Mouse (Mus musculus): ENCODE measurements around the gene Zmynd15.
A peak's percentile ranks its signal among the peaks of the same experiment; 100 is the strongest.

DNA sequence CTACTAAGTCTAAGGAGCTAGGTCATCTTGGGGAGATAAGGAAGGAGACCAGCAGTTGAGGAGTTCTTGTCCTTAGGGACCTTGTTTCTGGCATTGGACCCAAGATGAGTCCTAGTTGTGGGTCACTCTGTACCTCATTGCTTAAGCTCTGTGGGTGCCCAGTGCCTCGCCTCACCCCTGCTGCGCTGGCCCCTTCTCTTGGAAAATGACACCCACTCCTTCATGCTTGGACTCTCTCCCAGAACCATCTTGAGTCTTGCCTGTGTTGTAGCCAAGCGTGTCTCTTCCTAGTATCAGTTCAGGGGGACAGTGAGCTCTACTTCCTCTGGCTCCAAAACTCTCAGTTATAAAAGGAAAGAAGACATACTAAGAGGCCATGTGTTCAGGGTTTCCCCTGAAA lies 29.9 kb downstream of the Zmynd15 start:
- TF ChIP-seq POLR2A (IDR thresholded peaks at IDR 0.05; ENCODE audit: insufficient read depth, low read depth, low read length), result no peak
- no peak for TF ChIP-seq CTCF (IDR thresholded peaks at IDR 0.05)
- TF ChIP-seq EP300 (IDR thresholded peaks at IDR 0.05; ENCODE audit: insufficient read depth, low read depth, low read length), result 0 out of 2 replicates have a peak, but pooled peaks have one; percentile 26
